Mouse (Mus musculus) hindbrain, embryonic 14.5 days (tissue): Measurements from ENCODE around the gene Tbx1. TPM values are rescaled to one million over a fixed set of nuclear protein-coding genes. Genes with fewer than 3 reads are reported as not detected.

Source experiments
- ATAC-seq: fragments of 200-750 bp; cut with Nextera tagmentation; 2 replicates; pipeline ENCODE4 v1.8.0; 2017; ENCODE audit warnings: moderate number of reproducible peaks, mild to moderate bottlenecking, moderate TSS enrichment, moderate library complexity; ENCODE audit not compliant: low FRiP score
- DNase-seq: peaks from one replicate; pipeline ENCODE4 v3.0.0-alpha.2; 2015; ENCODE audit warnings: low spot score
- H3K27ac ChIP-seq: fragments of 300-500 bp; sonication (generic); 2 replicates; pipeline ENCODE4 v1.5.1; 2014; ENCODE audit warnings: mild to moderate bottlenecking, moderate library complexity
- H3K27me3 ChIP-seq: fragments of 300-500 bp; sonication (generic); 2 replicates; pipeline ENCODE4 v1.6.1; 2014; ENCODE audit warnings: mild to moderate bottlenecking, low read length, mixed read lengths; ENCODE audit not compliant: control insufficient read depth, insufficient read depth
- H3K36me3 ChIP-seq: fragments of 300-500 bp; sonication (generic); replicated peaks from 2 replicates; pipeline ENCODE4 v1.6.1; 2014; ENCODE audit not compliant: control insufficient read depth, insufficient read depth
- H3K4me1 ChIP-seq: fragments of 300-500 bp; sonication (generic); replicated peaks from 2 replicates; pipeline ENCODE4 v1.6.1; 2014; ENCODE audit warnings: antibody characterized with exemption, low read length, mixed read lengths; ENCODE audit not compliant: control insufficient read depth, insufficient read depth
- H3K4me2 ChIP-seq: fragments of 300-500 bp; sonication (generic); replicated peaks from 2 replicates; pipeline ENCODE4 v1.6.1; 2014; ENCODE audit warnings: mild to moderate bottlenecking, moderate library complexity
- H3K4me3 ChIP-seq: fragments of 300-500 bp; sonication (generic); replicated peaks from 2 replicates; pipeline ENCODE4 v1.5.1; 2014; ENCODE audit warnings: mild to moderate bottlenecking, low read length
- H3K9ac ChIP-seq: fragments of 300-500 bp; sonication (generic); 2 replicates; pipeline ENCODE4 v1.6.1; 2014
- H3K9me3 ChIP-seq: fragments of 300-500 bp; sonication (generic); 2 replicates; pipeline ENCODE4 v1.6.1; 2016; ENCODE audit warnings: low read length; ENCODE audit not compliant: control insufficient read depth
- WGBS: fragments of 180-500 bp; shearing (Covaris S2); extraction: QIAGEN DNeasy Blood & Tissue Kit; methylation state at CpG from one replicate; pipeline ENCODE4 v1.1.7; 2014; 5-methylcytosine and 5-hydroxymethylcytosine counted together
- polyA plus RNA-seq: library from polyadenylated mRNA; unstranded; fragments of >200 nt; fragmentation: Nextera tagmentation; extraction: Ambion mirVana; gene quantifications from 2 replicates; pipeline ENCODE4 v1.2.1, GENCODE M21; 2014

The Tbx1 gene
- polyA plus RNA-seq, 1 experiment from 2014 or later = 1.2 TPM

DNA sequence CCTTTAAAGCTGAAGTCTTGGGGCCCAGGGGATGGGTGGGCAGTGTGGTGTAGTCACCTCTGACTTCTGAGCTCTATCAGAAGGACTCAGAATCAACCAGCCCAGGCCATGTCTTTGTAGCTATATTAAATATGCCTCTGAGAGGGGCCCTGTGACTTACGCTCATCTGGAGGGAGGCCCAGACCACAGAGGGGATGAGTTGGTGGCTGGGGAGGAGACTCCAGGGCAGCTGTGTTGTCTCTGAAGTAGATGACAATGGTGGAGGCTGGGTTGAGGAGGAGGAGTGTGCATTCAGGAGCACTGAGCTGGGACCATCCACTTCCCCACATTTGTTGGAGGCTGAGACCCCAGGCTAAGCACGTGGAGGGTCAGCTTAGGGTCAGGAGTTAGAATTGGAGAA lies 27.8 kb upstream of the Tbx1 start:
- peaks cover 60% of the 10 kb centered on the region for H3K27me3 ChIP-seq
- 45% methylated on average over 2 of the region's 2 CpGs for WGBS
- H3K27ac ChIP-seq = no peak overlapping the region
- no peaks in the 10 kb centered on the region for H3K9me3 ChIP-seq
- H3K4me2 ChIP-seq = no peak overlapping the region
- ATAC-seq (no peak), DNase-seq (no peak)
- 0 out of 2 replicates have a peak, but pooled peaks cover 15% of the 10 kb centered on the region for H3K4me1 ChIP-seq
- no peak overlapping the region for H3K4me3 ChIP-seq
- H3K36me3 ChIP-seq = peaks cover 30% of the 10 kb centered on the region
- H3K9ac ChIP-seq = no peak overlapping the region

GRCm38 (mm10) chr16:18617370-18618065 lies 27.0 kb upstream of the Tbx1 start:
- H3K4me3 ChIP-seq = peak overlapping the region; percentile 20
- H3K9me3 ChIP-seq = no peaks in the 10 kb centered on the region
- H3K4me2 ChIP-seq = peak overlapping the region; percentile 58
- no peak overlapping the region; the same call in 1 of the 2 replicates for H3K9ac ChIP-seq
- 1% methylated on average over 27 of the region's 27 CpGs for WGBS
- peak; percentile 65 for ATAC-seq
- H3K4me1 ChIP-seq = 0 out of 2 replicates have a peak, but pooled peaks cover 15% of the 10 kb centered on the region
- peaks cover 52% of the 10 kb centered on the region for H3K27me3 ChIP-seq
- peak; percentile 92 for DNase-seq
- H3K27ac ChIP-seq = no peak overlapping the region
- H3K36me3 ChIP-seq = peaks cover 22% of the 10 kb centered on the region

DNA sequence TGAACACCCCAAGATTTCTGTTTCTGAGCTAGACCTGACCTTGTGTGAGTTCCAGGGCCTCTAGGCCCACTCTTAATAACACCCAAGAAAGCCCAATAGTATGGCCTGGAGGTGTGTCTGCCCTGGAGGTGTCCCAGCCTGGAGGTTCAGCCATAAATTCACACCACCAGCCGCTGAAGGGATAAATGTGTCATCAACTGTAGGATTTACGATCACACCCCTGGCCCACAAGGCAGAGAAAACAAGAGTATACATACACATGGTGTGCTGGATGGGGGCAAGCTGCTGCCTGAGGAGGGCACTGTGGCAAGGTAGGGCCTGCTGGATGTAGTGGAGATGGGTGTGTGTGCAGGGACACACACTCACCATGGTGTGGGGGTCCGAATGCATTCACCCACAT lies 22.8 kb upstream of the Tbx1 start:
- no peak overlapping the region for H3K27ac ChIP-seq
- H3K36me3 ChIP-seq = no peaks in the 10 kb centered on the region
- DNase-seq = no peak
- H3K27me3 ChIP-seq = peaks cover 17% of the 10 kb centered on the region
- H3K4me2 ChIP-seq = no peak overlapping the region
- no peaks in the 10 kb centered on the region for H3K9me3 ChIP-seq
- H3K4me1 ChIP-seq = 0 out of 2 replicates have a peak, but pooled peaks cover 5% of the 10 kb centered on the region
- ATAC-seq = no peak
- H3K4me3 ChIP-seq = no peak overlapping the region
- WGBS = 81% methylated on average over 3 of the region's 3 CpGs
- H3K9ac ChIP-seq = no peak overlapping the region

GRCm38 (mm10) chr16:18611752-18612151 lies 21.3 kb upstream of the Tbx1 start:
- peaks cover 12% of the 10 kb centered on the region for H3K27me3 ChIP-seq
- H3K9me3 ChIP-seq = no peaks in the 10 kb centered on the region
- no peak for ATAC-seq
- no peaks in the 10 kb centered on the region for H3K36me3 ChIP-seq
- no peak for DNase-seq
- no peak overlapping the region for H3K27ac ChIP-seq
- H3K4me3 ChIP-seq = no peak overlapping the region
- 57% methylated on average over 13 of the region's 13 CpGs for WGBS
- no peaks in the 10 kb centered on the region for H3K4me1 ChIP-seq
- no peak overlapping the region for H3K9ac ChIP-seq
- H3K4me2 ChIP-seq = no peak overlapping the region

DNA sequence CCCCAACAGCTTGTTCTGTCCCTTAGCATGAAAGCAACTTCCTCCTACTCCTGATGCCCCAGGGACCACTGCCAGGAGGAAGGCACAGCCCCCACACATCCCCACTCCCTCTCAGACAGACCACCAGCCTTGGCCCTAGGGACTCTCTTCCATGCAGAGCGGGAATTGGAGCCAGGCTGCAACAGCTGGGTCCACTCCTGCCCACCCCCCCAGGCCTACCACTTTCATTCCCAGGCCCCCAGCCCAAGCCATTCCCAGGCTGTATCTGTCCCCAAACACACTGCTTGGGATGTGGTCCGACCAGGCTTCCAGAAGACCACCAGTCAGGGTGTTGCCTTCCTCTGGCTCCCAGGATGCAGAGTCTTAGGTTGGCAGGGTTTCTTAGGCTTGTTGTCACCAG lies 18.6 kb upstream of the Tbx1 start:
- H3K4me1 ChIP-seq = no peaks in the 10 kb centered on the region
- H3K4me3 ChIP-seq = no peak overlapping the region
- no peak overlapping the region for H3K9ac ChIP-seq
- no peak overlapping the region for H3K4me2 ChIP-seq
- DNase-seq = no peak
- no peak overlapping the region for H3K27ac ChIP-seq
- 52% methylated on average over 2 of the region's 2 CpGs for WGBS
- ATAC-seq = no peak
- H3K9me3 ChIP-seq = no peaks in the 10 kb centered on the region
- peaks cover 7% of the 10 kb centered on the region; the same call in 1 of the 2 replicates for H3K27me3 ChIP-seq
- H3K36me3 ChIP-seq = no peaks in the 10 kb centered on the region

GRCm38 (mm10) chr16:18608226-18608625 lies 17.8 kb upstream of the Tbx1 start:
- Histone ChIP-seq H3K4me2 (no peak overlapping the region), H3K27me3 (peaks cover 7% of the 10 kb centered on the region; the same call in 1 of the 2 replicates), H3K4me1 (no peaks in the 10 kb centered on the region), H3K36me3 (no peaks in the 10 kb centered on the region), H3K9me3 (no peaks in the 10 kb centered on the region), H3K9ac (no peak overlapping the region), H3K27ac (no peak overlapping the region), H3K4me3 (no peak overlapping the region)
- no peak for ATAC-seq
- WGBS = 2% methylated on average over 11 of the region's 11 CpGs
- DNase-seq = no peak

GRCm38 (mm10) chr16:18605705-18606104 lies 15.2 kb upstream of the Tbx1 start:
- Histone ChIP-seq H3K36me3 (no peaks in the 10 kb centered on the region), H3K27me3 (peaks cover 7% of the 10 kb centered on the region; the same call in 1 of the 2 replicates), H3K27ac (no peak overlapping the region), H3K4me3 (no peak overlapping the region), H3K9me3 (no peaks in the 10 kb centered on the region), H3K4me1 (no peaks in the 10 kb centered on the region), H3K9ac (no peak overlapping the region), H3K4me2 (no peak overlapping the region)
- 80% methylated on average over 5 of the region's 5 CpGs for WGBS
- ATAC-seq (no peak), DNase-seq (no peak)

DNA sequence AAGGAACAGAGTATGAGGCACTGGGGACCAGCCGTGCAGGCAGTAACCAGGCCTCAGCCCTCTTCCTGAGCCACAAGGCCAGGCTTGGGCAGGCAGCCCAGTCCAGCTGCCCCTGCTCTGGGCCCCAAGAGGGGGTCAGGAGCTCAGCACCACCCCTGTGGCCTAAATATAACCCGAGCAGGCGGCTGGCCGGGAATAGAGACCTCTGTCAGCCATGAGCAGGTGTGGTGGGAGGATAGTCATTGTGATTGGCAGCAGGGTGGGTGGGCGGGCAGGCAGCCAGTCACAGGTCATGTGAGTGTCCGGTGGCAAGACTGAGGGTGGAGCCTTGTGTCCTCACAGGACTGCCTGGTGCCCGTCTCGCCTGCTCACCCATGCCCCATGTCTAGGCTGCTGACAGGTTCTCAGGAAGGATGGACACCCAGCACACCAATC lies 13.8 kb upstream of the Tbx1 start:
- no peaks in the 10 kb centered on the region for H3K9me3 ChIP-seq

DNA sequence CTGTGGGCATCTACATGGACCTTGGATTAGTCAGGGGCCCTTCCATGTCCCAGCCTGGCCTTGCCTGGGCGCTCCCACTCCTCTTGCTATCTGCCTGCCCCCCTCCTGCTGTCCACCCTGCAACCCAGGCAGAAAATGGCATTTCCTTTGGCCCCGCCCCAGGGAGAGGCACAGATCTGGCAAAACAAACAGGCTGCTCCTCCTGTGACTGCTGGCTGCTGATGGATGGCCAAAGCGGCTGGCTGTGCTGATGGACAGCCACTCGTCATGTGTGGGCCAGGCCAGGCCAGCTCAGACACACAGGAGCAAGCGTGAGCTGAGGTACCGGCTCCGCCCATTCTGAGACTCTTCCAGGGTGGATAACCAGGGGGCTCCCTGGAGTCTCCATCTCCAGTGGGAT lies 11.0 kb upstream of the Tbx1 start:
- Histone ChIP-seq H3K27ac (no peak overlapping the region), H3K27me3 (no peaks in the 10 kb centered on the region), H3K36me3 (no peaks in the 10 kb centered on the region), H3K4me1 (no peaks in the 10 kb centered on the region), H3K9ac (no peak overlapping the region), H3K4me2 (no peak overlapping the region), H3K4me3 (no peak overlapping the region), H3K9me3 (no peaks in the 10 kb centered on the region)
- DNase-seq = no peak
- ATAC-seq = no peak
- 67% methylated on average over 7 of the region's 7 CpGs for WGBS

More for the DNA sequence above, 13.8 kb upstream of the Tbx1 start:
- H3K9ac ChIP-seq = no peak overlapping the region
- no peaks in the 10 kb centered on the region for H3K4me1 ChIP-seq
- H3K4me2 ChIP-seq = no peak overlapping the region
- no peak overlapping the region for H3K27ac ChIP-seq
- 63% methylated on average over 8 of the region's 8 CpGs for WGBS
- H3K36me3 ChIP-seq = no peaks in the 10 kb centered on the region
- DNase-seq = no peak
- H3K27me3 ChIP-seq = no peaks in the 10 kb centered on the region
- ATAC-seq = no peak
- no peak overlapping the region for H3K4me3 ChIP-seq
